Mouse (Mus musculus) stomach, embryonic 16.5 days (tissue): ENCODE data around the gene Duoxa2. TPM values are rescaled to one million over a fixed set of nuclear protein-coding genes. Genes with fewer than 3 reads are reported as not detected.

Source experiments
- ATAC-seq: fragments of 200-750 bp; cut with Nextera tagmentation; 2 replicates; pipeline ENCODE4 v1.8.0; 2017; ENCODE audit warnings: moderate number of reproducible peaks, moderate TSS enrichment; ENCODE audit not compliant: insufficient read depth, low FRiP score
- H3K27ac ChIP-seq: fragments of 300-500 bp; sonication (generic); 2 replicates; pipeline ENCODE4 v1.5.1; 2014; ENCODE audit warnings: low read length
- H3K27me3 ChIP-seq: fragments of 300-500 bp; sonication (generic); 2 replicates; pipeline ENCODE4 v1.6.1; 2014; ENCODE audit warnings: low read length, control low read depth, mixed read lengths; ENCODE audit not compliant: control insufficient read depth, insufficient read depth
- H3K36me3 ChIP-seq: fragments of 300-500 bp; sonication (generic); 2 replicates; pipeline ENCODE4 v1.6.1; 2014; ENCODE audit warnings: low read length; ENCODE audit not compliant: control insufficient read depth, insufficient read depth
- H3K4me1 ChIP-seq: fragments of 300-500 bp; sonication (generic); 2 replicates; pipeline ENCODE4 v1.6.1; 2014; ENCODE audit warnings: low read length, control low read depth, mixed read lengths; ENCODE audit not compliant: control insufficient read depth, insufficient read depth
- H3K4me2 ChIP-seq: fragments of 300-500 bp; sonication (generic); 2 replicates; pipeline ENCODE4 v1.6.1; 2014; ENCODE audit warnings: low read depth, low read length, mixed read lengths
- H3K4me3 ChIP-seq: fragments of 300-500 bp; sonication (generic); replicated peaks from 2 replicates; pipeline ENCODE4 v1.5.1; 2014; ENCODE audit warnings: mild to moderate bottlenecking, low read length
- H3K9ac ChIP-seq: fragments of 300-500 bp; sonication (generic); 2 replicates; pipeline ENCODE4 v1.6.1; 2014; ENCODE audit warnings: low read length
- H3K9me3 ChIP-seq: fragments of 300-500 bp; sonication (generic); replicated peaks from 2 replicates; pipeline ENCODE4 v1.6.1; 2016; ENCODE audit warnings: low read length, control low read depth; ENCODE audit not compliant: control insufficient read depth
- WGBS: fragments of 180-500 bp; shearing (Covaris S2); extraction: QIAGEN DNeasy Blood & Tissue Kit; methylation state at CpG from one replicate; pipeline ENCODE4 v1.1.7; 2014; 5-methylcytosine and 5-hydroxymethylcytosine counted together
- polyA plus RNA-seq: library from polyadenylated mRNA; unstranded; fragments of >200 nt; fragmentation: Nextera tagmentation; extraction: Ambion mirVana; gene quantifications from 2 replicates; pipeline ENCODE4 v1.2.1, GENCODE M21; 2015

Gene Duoxa2
- polyA plus RNA-seq, 1 experiment from 2014 or later = 3.4 TPM

DNA sequence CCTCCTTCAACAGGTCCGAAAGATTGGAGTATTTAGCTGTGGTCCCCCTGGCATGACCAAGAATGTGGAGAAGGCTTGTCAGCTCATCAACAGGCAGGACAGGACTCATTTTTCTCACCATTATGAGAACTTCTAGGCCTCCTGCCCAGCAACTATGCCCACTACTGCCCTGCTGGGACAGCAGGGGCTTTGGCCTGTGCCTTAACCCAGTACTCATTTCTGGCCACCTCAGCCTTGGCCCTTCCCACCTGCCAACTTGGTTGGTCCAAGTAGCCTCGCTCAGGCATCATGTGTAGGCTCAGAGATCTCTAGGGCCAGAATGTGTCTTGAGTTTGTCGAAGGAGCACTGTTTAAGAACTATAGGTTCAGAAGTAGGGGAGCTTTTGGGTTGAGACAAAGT lies 48.6 kb downstream of the Duoxa2 start:
- H3K9me3 ChIP-seq = no peaks in the 10 kb centered on the region
- peaks cover 17% of the 10 kb centered on the region for H3K4me1 ChIP-seq
- H3K27ac ChIP-seq = no peak overlapping the region
- H3K27me3 ChIP-seq = no peaks in the 10 kb centered on the region
- H3K36me3 ChIP-seq = no peaks in the 10 kb centered on the region
- H3K4me3 ChIP-seq = no peak overlapping the region
- ATAC-seq = no peak
- no peak overlapping the region for H3K4me2 ChIP-seq
- no peak overlapping the region for H3K9ac ChIP-seq
- WGBS = 90% methylated on average over 3 of the region's 3 CpGs

DNA sequence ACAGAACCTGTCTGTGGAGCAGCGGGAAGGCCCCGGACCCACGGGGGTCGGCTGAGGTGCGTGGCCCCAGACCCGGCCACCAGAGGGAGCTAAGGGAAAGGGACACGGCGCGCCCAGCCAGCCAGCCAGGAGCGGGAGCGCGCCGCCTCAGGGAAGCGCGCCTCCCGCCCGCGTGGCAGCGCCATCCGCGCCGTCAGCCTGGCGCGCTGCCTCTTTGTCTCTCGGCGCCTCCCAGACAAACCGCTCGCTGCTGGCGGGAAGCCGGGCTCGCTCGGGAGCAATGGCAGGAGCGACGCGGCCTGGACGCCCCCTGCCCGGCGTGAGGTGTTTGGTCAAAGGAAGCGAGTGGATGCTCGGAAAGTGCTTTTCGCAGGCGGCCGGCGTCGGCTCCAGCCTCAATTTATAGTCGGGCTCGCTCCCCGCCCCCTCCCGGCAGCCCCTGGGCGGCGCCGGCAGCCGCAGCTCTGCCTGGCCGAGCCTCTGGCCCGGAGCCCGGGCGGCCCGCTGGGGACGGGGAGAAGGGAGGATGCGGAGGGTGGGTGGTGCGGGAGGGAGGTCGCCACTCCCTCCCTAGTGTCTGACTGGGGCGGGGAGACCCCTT lies 49.9 kb downstream of the Duoxa2 start:
- no peaks in the 10 kb centered on the region for H3K9me3 ChIP-seq
- H3K27ac ChIP-seq = peak overlapping the region; percentile 99
- ATAC-seq = peak; percentile 88
- H3K36me3 ChIP-seq = no peaks in the 10 kb centered on the region
- H3K4me1 ChIP-seq = peaks cover 19% of the 10 kb centered on the region
- peak overlapping the region; percentile 84 for H3K4me2 ChIP-seq
- H3K4me3 ChIP-seq = peak overlapping the region; percentile 66
- peak overlapping the region; percentile 87 for H3K9ac ChIP-seq
- WGBS = under 1% methylated on average over 56 of the region's 63 CpGs
- no peaks in the 10 kb centered on the region for H3K27me3 ChIP-seq

DNA sequence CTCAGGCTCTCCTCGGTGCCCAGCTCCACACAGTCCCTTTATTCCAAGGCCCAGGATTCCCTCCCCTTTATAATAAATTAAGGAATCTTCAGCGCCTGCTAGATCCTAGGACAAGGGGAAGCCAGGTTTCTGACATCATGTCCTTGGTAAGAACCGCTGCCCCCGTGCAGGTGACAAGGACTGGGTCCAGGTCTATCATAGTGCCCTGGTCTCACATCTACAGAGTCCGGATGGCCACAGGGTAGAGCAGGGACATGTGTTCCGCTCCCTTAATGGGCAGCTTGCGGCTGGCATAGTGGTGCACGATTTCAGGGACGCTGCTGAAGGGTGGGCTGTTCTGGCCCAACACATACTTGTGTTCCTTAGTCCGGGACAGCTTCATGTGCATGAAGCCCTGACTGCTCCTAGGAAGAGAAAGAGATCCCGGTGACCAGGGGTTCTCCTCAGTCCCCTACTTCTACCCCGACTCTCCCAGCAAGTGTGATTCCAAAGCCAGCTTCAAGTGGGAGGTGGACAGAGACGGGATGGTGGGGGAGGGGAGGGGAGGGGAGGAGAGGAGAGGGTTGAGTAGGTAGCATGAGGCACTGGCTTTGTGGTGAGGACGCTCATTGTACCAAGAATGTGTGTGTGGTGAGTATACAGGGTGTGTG lies 50.6 kb downstream of the Duoxa2 start:
- Histone ChIP-seq H3K4me1 (peaks cover 19% of the 10 kb centered on the region), H3K9ac (peak overlapping the region; percentile 87), H3K4me3 (peak overlapping the region; percentile 66), H3K27me3 (no peaks in the 10 kb centered on the region), H3K4me2 (peak overlapping the region; percentile 84), H3K36me3 (no peaks in the 10 kb centered on the region), H3K27ac (peak overlapping the region; percentile 99), H3K9me3 (no peaks in the 10 kb centered on the region)
- 13% methylated on average over 14 of the region's 14 CpGs for WGBS
- peak; percentile 18 for ATAC-seq

DNA sequence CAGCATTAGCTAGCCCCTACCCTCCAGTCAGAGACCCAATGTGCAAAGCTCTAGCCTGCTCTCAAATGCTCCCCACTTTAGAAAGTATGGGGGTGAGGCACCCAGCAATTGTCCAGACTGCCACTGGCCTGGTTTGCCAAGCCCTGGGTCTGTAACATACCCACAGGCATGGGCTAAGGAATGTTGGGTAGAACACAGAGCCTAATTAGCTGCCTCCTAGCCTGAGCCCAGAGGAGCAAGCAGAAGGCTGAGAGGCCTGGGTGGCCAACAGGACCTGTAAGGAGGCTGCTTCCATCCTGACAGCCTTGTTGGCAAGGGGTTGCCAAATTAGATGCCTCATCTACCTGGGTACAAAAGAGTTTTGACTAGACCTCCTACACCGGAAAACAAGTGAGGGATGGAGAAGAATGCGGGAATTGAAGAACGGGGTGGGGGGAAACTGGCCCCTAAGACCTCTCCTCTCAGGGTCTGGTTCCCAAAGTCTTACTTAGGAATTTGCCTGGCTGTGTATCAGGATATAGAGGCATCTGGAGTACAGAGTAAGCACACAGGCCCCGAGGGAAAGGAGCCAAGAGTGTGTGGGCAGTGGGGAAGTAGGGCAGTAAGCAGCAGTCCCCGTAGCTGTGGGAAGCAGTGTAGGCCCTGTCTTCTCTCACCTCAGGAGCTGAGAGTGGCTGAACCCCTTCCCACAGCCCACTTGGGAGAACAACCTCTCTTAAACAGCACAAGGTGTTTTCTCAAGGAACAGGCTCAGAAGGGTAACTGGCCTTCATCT lies 52.6 kb downstream of the Duoxa2 start:
- Histone ChIP-seq H3K4me3 (no peak overlapping the region), H3K36me3 (no peaks in the 10 kb centered on the region), H3K9me3 (no peaks in the 10 kb centered on the region), H3K4me2 (no peak overlapping the region), H3K9ac (no peak overlapping the region), H3K27me3 (no peaks in the 10 kb centered on the region), H3K4me1 (peaks cover 19% of the 10 kb centered on the region), H3K27ac (peak overlapping the region; percentile 67)
- ATAC-seq = no peak
- WGBS = 67% methylated on average over 5 of the region's 5 CpGs

DNA sequence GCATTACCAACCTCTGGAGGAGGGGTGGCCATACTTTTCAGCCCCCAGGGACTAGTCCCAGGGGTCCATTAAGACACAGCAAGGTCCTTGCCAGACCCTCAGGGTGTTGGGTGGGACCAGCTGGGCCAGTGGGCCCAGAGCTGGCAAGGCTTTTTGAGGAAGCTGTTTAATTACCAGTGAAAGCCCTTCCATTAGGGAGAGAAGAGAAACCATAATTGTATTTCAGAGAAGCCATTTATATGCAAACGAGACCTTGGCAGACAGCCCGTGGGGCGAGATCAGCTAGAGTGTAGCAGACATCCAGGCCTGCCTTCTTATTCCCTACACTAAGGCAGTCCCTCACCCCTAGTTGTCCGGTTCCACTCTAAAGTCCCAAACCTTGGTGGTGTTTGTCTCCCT lies 53.2 kb downstream of the Duoxa2 start:
- no peaks in the 10 kb centered on the region for H3K27me3 ChIP-seq
- WGBS = 57% methylated on average over 4 of the region's 4 CpGs
- no peak overlapping the region for H3K4me3 ChIP-seq
- no peak overlapping the region for H3K4me2 ChIP-seq
- H3K9me3 ChIP-seq = no peaks in the 10 kb centered on the region
- H3K9ac ChIP-seq = 0 out of 2 replicates have a peak overlapping the region, but pooled peaks have one; percentile 18
- no peak for ATAC-seq
- peak overlapping the region; percentile 67 for H3K27ac ChIP-seq
- H3K4me1 ChIP-seq = peaks cover 19% of the 10 kb centered on the region
- H3K36me3 ChIP-seq = no peaks in the 10 kb centered on the region

Other genes starting within 250 kb of the Duoxa2 start
- 8.8 and 9.7 TPM in 2 replicates for gene Spg11, start 180.5 kb upstream of the Duoxa2 start, polyA plus RNA-seq
- 368 and 395 TPM in 2 replicates for gene B2m, start 151.2 kb upstream of the Duoxa2 start, polyA plus RNA-seq
- gene Trim69, start 138.2 kb upstream of the Duoxa2 start, polyA plus RNA-seq = 0.12 TPM in 2 replicates
- gene Patl2, start 112.7 kb upstream of the Duoxa2 start, polyA plus RNA-seq = not detected in 2 replicates
- gene Terb2, start 112.6 kb upstream of the Duoxa2 start, polyA plus RNA-seq = not detected in 2 replicates
- 50.9 and 52.4 TPM in 2 replicates for gene Sord, start 64.2 kb upstream of the Duoxa2 start, polyA plus RNA-seq
- 1.6 and 2.6 TPM in 2 replicates for gene Duox2, start 451 bp upstream of the Duoxa2 start, polyA plus RNA-seq
- 11.4 and 17.4 TPM in 2 replicates for gene Duoxa1, start 14.8 kb downstream of the Duoxa2 start, polyA plus RNA-seq
- gene Duox1, start 16.8 kb downstream of the Duoxa2 start, polyA plus RNA-seq = 2.7 and 4.3 TPM in 2 replicates
- gene Shf, start 70.3 kb downstream of the Duoxa2 start, polyA plus RNA-seq = 1.1 and 2.5 TPM in 2 replicates
- 16.7 and 17.7 TPM in 2 replicates for gene Slc28a2, start 127.6 kb downstream of the Duoxa2 start, polyA plus RNA-seq
- gene Gm14085, start 186.0 kb downstream of the Duoxa2 start, polyA plus RNA-seq = 0.12 TPM in 1 of 2 replicates, not detected in the other